Mouse (Mus musculus): Measurements from ENCODE around the gene Gm6351.
"Not testable (repeated sequence)": the region's sequence is repeated elsewhere in the genome, so short reads cannot be mapped to it uniquely, and the experiment has no call there.

The Gm6351 gene

GRCm38 (mm10) chr5:94076085-94076484 is at the start of gene Gm6351:
Gene Gm6351, plus strand, starts transcription at chr5:94076385.
- DNase-seq = not testable (repeated sequence)

DNA sequence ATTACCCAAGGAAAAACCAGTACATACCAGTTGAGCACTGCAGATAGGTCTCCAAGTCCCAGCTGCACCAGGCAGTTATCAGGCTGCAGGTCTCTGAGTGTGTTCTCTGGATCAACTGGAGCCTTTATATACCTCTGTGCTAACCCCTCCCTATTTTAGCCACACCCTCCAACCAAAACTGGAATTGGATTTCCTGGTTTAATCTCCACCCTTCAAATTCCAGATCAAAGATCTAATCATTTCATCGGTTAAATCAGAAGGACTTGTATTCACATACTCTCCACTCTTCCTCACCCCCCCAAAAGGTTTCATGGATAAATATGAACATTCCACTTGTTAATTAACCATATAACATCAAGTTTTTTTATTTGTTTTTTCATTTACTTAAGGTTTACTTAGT is 5.7 kb upstream of the Gm6351 start, which contains the start of gene BC061212:
BC061212 (minus strand) TSS at position 101 of the 400 bp plus-strand sequence.
- DNase-seq = not testable (repeated sequence)

All from cerebellum, postnatal 10 days (tissue).